Mouse (Mus musculus): ENCODE data around the gene Ascl5.

DNA sequence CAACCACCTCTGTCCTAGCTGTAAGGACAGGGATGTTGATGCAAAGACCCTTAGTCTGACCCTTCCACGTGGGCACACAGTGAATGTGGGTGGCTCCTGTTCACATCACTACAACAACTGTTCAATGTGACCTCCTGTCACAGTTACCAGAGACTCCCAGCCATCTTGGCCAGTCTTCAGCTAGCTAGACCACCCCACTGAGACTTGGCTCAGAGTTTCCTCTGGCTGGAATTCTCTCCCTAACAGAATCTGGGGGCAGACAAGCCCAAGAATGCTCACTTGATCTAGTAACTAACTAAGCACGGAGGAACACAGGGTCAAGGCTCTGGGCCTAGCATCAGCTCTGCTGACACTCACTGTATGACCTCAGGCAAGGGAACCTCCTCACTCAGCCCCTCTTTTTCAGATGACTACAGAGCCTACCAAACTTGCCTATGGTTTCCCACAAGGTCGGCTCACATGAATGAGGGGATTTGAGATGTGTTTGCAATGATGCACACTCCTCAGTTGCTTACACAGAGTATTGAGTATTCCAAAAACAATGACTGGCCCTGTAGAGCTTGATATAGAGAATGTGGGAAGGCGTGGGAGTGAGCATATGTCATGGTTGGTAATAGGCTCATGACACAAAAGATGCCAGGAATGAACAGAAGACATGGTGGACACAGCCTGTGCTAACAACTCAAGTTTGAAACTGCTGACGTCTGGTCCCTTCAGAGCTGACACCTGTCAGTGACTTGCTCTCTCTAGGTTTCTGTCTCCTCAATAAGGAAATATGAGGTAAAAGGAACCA lies 11.7 kb upstream of the Ascl5 start:
- no peak for TF ChIP-seq CTCF (conservative IDR thresholded peaks at IDR 0.05; ENCODE audit: low read length)
- TF ChIP-seq POU5F1 (IDR thresholded peaks at IDR 0.05; ENCODE audit: borderline replicate concordance, low read length): no peak

Measured in E14TG2a.4 (cell line).